Mouse (Mus musculus) heart, postnatal 0 days (tissue): ENCODE measurements around the gene A430005L14Rik. TPM values are rescaled to one million over a fixed set of nuclear protein-coding genes. Genes with fewer than 3 reads are reported as not detected.

Experiments
- ATAC-seq: fragments of 200-750 bp; cut with Nextera tagmentation; 2 replicates; pipeline ENCODE4 v1.8.0; 2017; ENCODE audit warnings: low read depth, moderate number of reproducible peaks, moderate library complexity; ENCODE audit not compliant: insufficient read depth
- DNase-seq: peaks from one replicate; pipeline ENCODE4 v3.0.0-alpha.2; 2016; ENCODE audit warnings: low spot score
- H3K27ac ChIP-seq: fragments of 300-500 bp; sonication (generic); 2 replicates; pipeline ENCODE4 v1.5.1; 2014; ENCODE audit warnings: low read depth, mild to moderate bottlenecking
- H3K27me3 ChIP-seq: fragments of 300-500 bp; sonication (generic); 2 replicates; pipeline ENCODE4 v1.6.1; 2014; ENCODE audit warnings: low read length, mixed read lengths; ENCODE audit not compliant: control insufficient read depth, insufficient read depth
- H3K36me3 ChIP-seq: fragments of 300-500 bp; sonication (generic); replicated peaks from 2 replicates; pipeline ENCODE4 v1.6.1; 2014; ENCODE audit warnings: low read length, mixed read lengths; ENCODE audit not compliant: control insufficient read depth, insufficient read depth
- H3K4me1 ChIP-seq: fragments of 300-500 bp; sonication (generic); 2 replicates; pipeline ENCODE4 v1.6.1; 2014; ENCODE audit warnings: antibody characterized with exemption; ENCODE audit not compliant: control insufficient read depth, insufficient read depth
- H3K4me2 ChIP-seq: fragments of 300-500 bp; sonication (generic); 2 replicates; pipeline ENCODE4 v1.6.1; 2014; ENCODE audit warnings: low read depth, mild to moderate bottlenecking, low read length, moderate library complexity
- H3K4me3 ChIP-seq: fragments of 300-500 bp; sonication (generic); 2 replicates; pipeline ENCODE4 v1.5.1; 2014; ENCODE audit warnings: low read depth, low read length
- H3K9ac ChIP-seq: fragments of 300-500 bp; sonication (generic); replicated peaks from 2 replicates; pipeline ENCODE4 v1.6.1; 2014; ENCODE audit warnings: low read depth, low read length, mixed read lengths
- H3K9me3 ChIP-seq: fragments of 300-500 bp; sonication (generic); replicated peaks from 2 replicates; pipeline ENCODE4 v1.6.1; 2016; ENCODE audit warnings: low read length; ENCODE audit not compliant: control insufficient read depth
- CTCF ChIP-seq: IDR thresholded peaks from 2 replicates; pipeline ENCODE4 v1.5.1; 2016; ENCODE audit warnings: antibody characterized with exemption, control low read depth, low read depth
- EP300 ChIP-seq: IDR thresholded peaks from 2 replicates; pipeline ENCODE4 v1.6.1; 2016; ENCODE audit warnings: antibody characterized with exemption, low read depth
- WGBS: fragments of 180-500 bp; shearing (Covaris S2); extraction: QIAGEN DNeasy Blood & Tissue Kit; methylation state at CpG from one replicate; pipeline ENCODE4 v1.1.7; 2014; 5-methylcytosine and 5-hydroxymethylcytosine counted together
- polyA plus RNA-seq: library from polyadenylated mRNA; unstranded; fragments of >200 nt; fragmentation: Nextera tagmentation; extraction: Ambion mirVana; gene quantifications from 2 replicates; pipeline ENCODE4 v1.2.1, GENCODE M21; 2015
- total RNA-seq: library from RNA; depleted of rRNA; stranded (reverse); fragments of >200 nt; gene quantifications from 2 replicates; pipeline ENCODE4 v1.2.3, GENCODE M21; 2014; ENCODE audit warnings: low replicate concordance

Gene A430005L14Rik
- total and polyA plus RNA-seq, 2 experiments from 2014 or later: 27.1 to 45.0 TPM

- no peaks in the 10 kb centered on the region for H3K9me3 ChIP-seq
- TF ChIP-seq CTCF (no peak), EP300 (no peak)
- no peak overlapping the region for H3K4me2 ChIP-seq
- DNase-seq (no peak), ATAC-seq (no peak)
- no peak overlapping the region for H3K4me3 ChIP-seq
- no peaks in the 10 kb centered on the region for H3K4me1 ChIP-seq
- WGBS: 79% methylated on average over 11 of the region's 11 CpGs
- H3K36me3 ChIP-seq: no peaks in the 10 kb centered on the region
- H3K9ac ChIP-seq: no peak overlapping the region
- H3K27me3 ChIP-seq: no peaks in the 10 kb centered on the region
- no peak overlapping the region for H3K27ac ChIP-seq
Observed at GRCm38 (mm10) chr4:153928772-153929299, 28.2 kb upstream of the A430005L14Rik start.

GRCm38 (mm10) chr4:153929425-153929824 lies 27.6 kb upstream of the A430005L14Rik start:
- H3K27me3 ChIP-seq: no peaks in the 10 kb centered on the region
- no peak overlapping the region for H3K4me3 ChIP-seq
- no peak overlapping the region for H3K4me2 ChIP-seq
- H3K36me3 ChIP-seq: no peaks in the 10 kb centered on the region
- WGBS: 65% methylated on average over 10 of the region's 10 CpGs
- TF ChIP-seq EP300 (no peak), CTCF (no peak)
- DNase-seq: no peak
- H3K9ac ChIP-seq: no peak overlapping the region
- H3K9me3 ChIP-seq: no peaks in the 10 kb centered on the region
- H3K27ac ChIP-seq: no peak overlapping the region
- no peak for ATAC-seq
- H3K4me1 ChIP-seq: no peaks in the 10 kb centered on the region

- TF ChIP-seq CTCF (no peak), EP300 (no peak)
- WGBS: 62% methylated on average over 4 of the region's 4 CpGs
- H3K36me3 ChIP-seq: no peaks in the 10 kb centered on the region
- ATAC-seq (no peak), DNase-seq (no peak)
- no peak overlapping the region for H3K4me3 ChIP-seq
- no peak overlapping the region for H3K9ac ChIP-seq
- no peak overlapping the region for H3K4me2 ChIP-seq
- H3K4me1 ChIP-seq: no peaks in the 10 kb centered on the region
- H3K27me3 ChIP-seq: no peaks in the 10 kb centered on the region
- no peaks in the 10 kb centered on the region for H3K9me3 ChIP-seq
- no peak overlapping the region for H3K27ac ChIP-seq
Observed at GRCm38 (mm10) chr4:153929921-153930320, 27.1 kb upstream of the A430005L14Rik start.

- H3K4me2 ChIP-seq: no peak overlapping the region
- ATAC-seq (no peak), DNase-seq (no peak)
- 51% methylated on average over 4 of the region's 4 CpGs for WGBS
- H3K4me1 ChIP-seq: no peaks in the 10 kb centered on the region
- no peaks in the 10 kb centered on the region for H3K36me3 ChIP-seq
- H3K4me3 ChIP-seq: no peak overlapping the region
- peaks cover 18% of the 10 kb centered on the region; the same call in 1 of the 2 replicates for H3K27me3 ChIP-seq
- TF ChIP-seq EP300 (no peak), CTCF (peak; percentile 63)
- no peak overlapping the region for H3K9ac ChIP-seq
- H3K27ac ChIP-seq: no peak overlapping the region
- no peaks in the 10 kb centered on the region for H3K9me3 ChIP-seq
Observed at GRCm38 (mm10) chr4:153943243-153943642, 13.8 kb upstream of the A430005L14Rik start.

- TF ChIP-seq EP300: no peak
- no peak for TF ChIP-seq CTCF
- Histone ChIP-seq H3K27me3 (peaks cover 18% of the 10 kb centered on the region; the same call in 1 of the 2 replicates), H3K4me3 (no peak overlapping the region), H3K27ac (no peak overlapping the region), H3K9ac (no peak overlapping the region), H3K36me3 (no peaks in the 10 kb centered on the region), H3K4me1 (no peaks in the 10 kb centered on the region), H3K9me3 (no peaks in the 10 kb centered on the region), H3K4me2 (no peak overlapping the region)
- DNase-seq (no peak), ATAC-seq (no peak)
- 35% methylated on average over 6 of the region's 6 CpGs for WGBS
Observed at GRCm38 (mm10) chr4:153944261-153944660, 12.8 kb upstream of the A430005L14Rik start.

GRCm38 (mm10) chr4:153945741-153946140 lies 11.3 kb upstream of the A430005L14Rik start:
- H3K27ac ChIP-seq: no peak overlapping the region
- H3K9me3 ChIP-seq: no peaks in the 10 kb centered on the region
- 58% methylated on average over 6 of the region's 6 CpGs for WGBS
- H3K4me2 ChIP-seq: no peak overlapping the region
- H3K4me1 ChIP-seq: no peaks in the 10 kb centered on the region
- DNase-seq: no peak
- TF ChIP-seq EP300: no peak
- no peak for TF ChIP-seq CTCF
- H3K27me3 ChIP-seq: peaks cover 18% of the 10 kb centered on the region; the same call in 1 of the 2 replicates
- H3K36me3 ChIP-seq: no peaks in the 10 kb centered on the region
- no peak overlapping the region for H3K4me3 ChIP-seq
- H3K9ac ChIP-seq: no peak overlapping the region
- no peak for ATAC-seq
